Mouse (Mus musculus) ES-E14 (cell line): Measurements from ENCODE around the gene Gbf1.

Source experiments
- CHD2 ChIP-seq: IDR thresholded peaks from 2 replicates; pipeline ENCODE4 v1.6.1; 2014; ENCODE audit warnings: mild to moderate bottlenecking, low read depth, low read length, inconsistent platforms
- ZC3H11A ChIP-seq: IDR thresholded peaks from 2 replicates; pipeline ENCODE4 v1.6.1; 2012; ENCODE audit warnings: low read depth, mild to moderate bottlenecking, inconsistent platforms, low read length, borderline replicate concordance

DNA sequence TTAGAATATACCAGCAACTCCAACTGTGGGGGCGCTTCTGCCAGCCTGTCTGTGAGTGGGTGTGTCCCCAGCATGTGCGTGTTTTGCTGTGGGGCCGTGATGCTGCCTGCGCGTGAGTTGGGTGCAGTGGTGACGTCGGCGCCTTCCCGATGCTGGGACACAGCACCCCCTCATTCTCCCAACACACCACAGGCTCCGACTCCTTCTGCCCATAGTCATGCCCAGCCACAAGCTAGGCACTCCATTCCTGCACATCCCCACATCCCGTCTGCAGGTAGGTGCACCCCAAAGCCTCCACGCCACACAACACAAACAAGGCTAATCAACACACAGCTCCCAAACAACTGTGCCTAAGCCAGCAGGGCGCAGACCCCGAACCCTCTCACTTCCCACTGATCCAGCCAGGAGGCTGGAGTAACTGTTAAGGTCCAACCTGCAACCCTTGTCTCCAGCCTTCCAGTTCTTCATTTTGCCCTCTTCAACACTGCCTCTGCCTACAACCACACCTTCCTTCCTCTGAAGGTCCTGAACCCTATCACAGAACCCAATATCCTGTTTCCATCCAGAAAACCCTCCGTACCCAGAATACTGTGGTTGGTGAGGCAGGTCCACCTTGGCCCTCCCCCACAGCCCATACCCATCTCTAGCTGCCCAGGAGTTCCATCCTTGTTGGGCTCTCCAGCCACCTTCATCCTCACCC lies 164.7 kb downstream of the Gbf1 start:
- no peak for TF ChIP-seq ZC3H11A
- TF ChIP-seq CHD2: no peak
